10 mouse cellular contexts compared by ENCODE assay signal in genomic region chr5:134946063-134946856, GRCm38 (mm10). TPM values are rescaled to one million over a fixed set of nuclear protein-coding genes. Genes with fewer than 3 reads are reported as not detected.
DNase-seq lines count a peak whose midpoint lies in the region; ATAC-seq lines count a peak whose summit lies in the region.
"Had no signal": no experiment of that assay in that cellular context is flagged by ENCODE, and none has a peak within 500 bp of the region (broad histone marks: within the 10 kb centered on the region; RNA-seq: fewer than 3 reads in every experiment).

No protein-coding gene starts in this region.

- no peaks in the 10 kb centered on the region for H3K9me3 ChIP-seq in forebrain, embryonic 10.5 days
- H3K9me3 ChIP-seq in forebrain, embryonic 14.5 days (replicated peaks; ENCODE audit: control insufficient read depth, low read length), result no peaks in the 10 kb centered on the region
- no peaks in the 10 kb centered on the region for H3K9me3 ChIP-seq in liver, embryonic 12.5 days (replicated peaks)
- no peaks in the 10 kb centered on the region for H3K9me3 ChIP-seq in limb, embryonic 13.5 days

- ATAC-seq in forebrain, embryonic 14.5 days, result no peak
- no peak for ATAC-seq in liver, embryonic 12.5 days
- ATAC-seq in limb, embryonic 13.5 days (ENCODE audit: low FRiP score, low read depth), result no peak

- H3K9ac ChIP-seq in forebrain, embryonic 14.5 days (ENCODE audit: low read length), result no peak overlapping the region
- H3K9ac ChIP-seq in liver, embryonic 12.5 days, result no peak overlapping the region
- peak overlapping the region; percentile 54 for H3K9ac ChIP-seq in limb, embryonic 13.5 days

- no peak overlapping the region for H3K4me2 ChIP-seq in forebrain, embryonic 14.5 days (ENCODE audit: low read length)
- 0 out of 2 replicates have a peak overlapping the region, but pooled peaks have one; percentile 9 for H3K4me2 ChIP-seq in liver, embryonic 12.5 days
- H3K4me2 ChIP-seq in limb, embryonic 13.5 days (replicated peaks), result peak overlapping the region; percentile 52

- H3K27me3 ChIP-seq in forebrain, embryonic 10.5 days (ENCODE audit: poor library complexity, severe bottlenecking), result peaks cover 50% of the 10 kb centered on the region
- H3K27me3 ChIP-seq in forebrain, embryonic 14.5 days (replicated peaks; ENCODE audit: control insufficient read depth, insufficient read depth, low read length), result peaks cover 23% of the 10 kb centered on the region; the same call in 1 of the 2 replicates
- H3K27me3 ChIP-seq in liver, embryonic 12.5 days (replicated peaks), result peaks cover 54% of the 10 kb centered on the region
- H3K27me3 ChIP-seq in limb, embryonic 13.5 days, result peaks cover 48% of the 10 kb centered on the region

- H3K4me1 ChIP-seq in forebrain, embryonic 10.5 days, result peaks cover 30% of the 10 kb centered on the region
- H3K4me1 ChIP-seq in forebrain, embryonic 14.5 days (ENCODE audit: control insufficient read depth, insufficient read depth, low read length), result no peaks in the 10 kb centered on the region
- H3K4me1 ChIP-seq in liver, embryonic 12.5 days, result peaks cover 21% of the 10 kb centered on the region
- peaks cover 25% of the 10 kb centered on the region for H3K4me1 ChIP-seq in limb, embryonic 13.5 days

- peak overlapping the region; percentile 37 for H3K4me3 ChIP-seq in forebrain, embryonic 10.5 days
- no peak overlapping the region for H3K4me3 ChIP-seq in forebrain, embryonic 14.5 days (ENCODE audit: low read depth, low read length)
- no peak overlapping the region for H3K4me3 ChIP-seq in liver, embryonic 12.5 days
- H3K4me3 ChIP-seq in limb, embryonic 13.5 days, result peak overlapping the region; percentile 34

- H3K27ac ChIP-seq in forebrain, embryonic 10.5 days, result peak overlapping the region; percentile 15; the same call in 1 of the 2 replicates
- H3K27ac ChIP-seq in forebrain, embryonic 14.5 days (ENCODE audit: low read depth, low read length), result no peak overlapping the region
- no peak overlapping the region for H3K27ac ChIP-seq in liver, embryonic 12.5 days
- peak overlapping the region; percentile 22; the same call in 1 of the 2 replicates for H3K27ac ChIP-seq in limb, embryonic 13.5 days

- DNase-seq in forebrain, embryonic 10.5 days (ENCODE audit: extremely low spot score, low spot score), result no peak
- DNase-seq in forebrain, embryonic 14.5 days (ENCODE audit: low spot score), result no peak
- DNase-seq in liver (no peak), ZHBTc4 (ENCODE audit: low read depth, low spot score) (peak; percentile 36)
- DNase-seq in spleen, postnatal 10 days (ENCODE audit: low spot score in 2 of 2), result no peak
- no peak for DNase-seq in cerebellum, adult 9-11 months

- H3K36me3 ChIP-seq in forebrain, embryonic 10.5 days (replicated peaks), result no peaks in the 10 kb centered on the region
- H3K36me3 ChIP-seq in forebrain, embryonic 14.5 days (ENCODE audit: control insufficient read depth, insufficient read depth, low read length), result no peaks in the 10 kb centered on the region
- H3K36me3 ChIP-seq in liver, embryonic 12.5 days, result no peaks in the 10 kb centered on the region
- no peaks in the 10 kb centered on the region for H3K36me3 ChIP-seq in limb, embryonic 13.5 days

- whole genome bisulfite sequencing in forebrain, embryonic 10.5 days, result 16% methylated on average over 43 of the region's 43 CpGs
- WGBS in forebrain, embryonic 14.5 days, result 22% methylated on average over 43 of the region's 43 CpGs
- 42% methylated on average over 43 of the region's 43 CpGs for WGBS in liver, embryonic 12.5 days (ENCODE audit: insufficient replicate concordance)
- WGBS in limb, embryonic 13.5 days, result 15% methylated on average over 43 of the region's 43 CpGs

RNA-seq across cellular contexts. Expression of gene Cldn4, which starts 0.5 kb away (rescaled TPM):
- polyA plus RNA-seq in forebrain, embryonic 10.5 days (2016; fragmentation: Nextera tagmentation; extraction: Ambion mirVana), result 6.2 and 6.3 TPM in 2 replicates
- polyA plus RNA-seq in forebrain, embryonic 14.5 days (2014; fragmentation: Nextera tagmentation; extraction: Ambion mirVana), result not detected in 2 replicates
- polyA plus RNA-seq in liver, embryonic 12.5 days (2016; fragmentation: Nextera tagmentation; extraction: Ambion mirVana), result 0.28 and 0.49 TPM in 2 replicates
- 16.7 and 18.9 TPM in 2 replicates for polyA plus RNA-seq in limb, embryonic 13.5 days (2015; fragmentation: Nextera tagmentation; extraction: Ambion mirVana)

RNA-seq across cellular contexts. Expression of gene Mettl27, which starts 14.1 kb away (rescaled TPM):
- polyA plus RNA-seq in forebrain, embryonic 10.5 days (2016; fragmentation: Nextera tagmentation; extraction: Ambion mirVana), result 10.3 and 11.8 TPM in 2 replicates
- polyA plus RNA-seq in forebrain, embryonic 14.5 days (2014; fragmentation: Nextera tagmentation; extraction: Ambion mirVana), result 6.3 and 9.4 TPM in 2 replicates
- polyA plus RNA-seq in liver, embryonic 12.5 days (2016; fragmentation: Nextera tagmentation; extraction: Ambion mirVana), result 8.5 and 9.8 TPM in 2 replicates
- polyA plus RNA-seq in limb, embryonic 13.5 days (2015; fragmentation: Nextera tagmentation; extraction: Ambion mirVana), result 19.9 and 21.7 TPM in 2 replicates

RNA-seq across cellular contexts. Expression of gene Cldn13, which starts 30.9 kb away (rescaled TPM):
- polyA plus RNA-seq in forebrain, embryonic 10.5 days (2016; fragmentation: Nextera tagmentation; extraction: Ambion mirVana), result 2.0 and 4.9 TPM in 2 replicates
- 0.22 TPM in 1 of 2 replicates, not detected in the other for polyA plus RNA-seq in forebrain, embryonic 14.5 days (2014; fragmentation: Nextera tagmentation; extraction: Ambion mirVana)
- 208 TPM in 2 replicates for polyA plus RNA-seq in liver, embryonic 12.5 days (2016; fragmentation: Nextera tagmentation; extraction: Ambion mirVana)
- polyA plus RNA-seq in limb, embryonic 13.5 days (2015; fragmentation: Nextera tagmentation; extraction: Ambion mirVana), result 0.45 and 2.0 TPM in 2 replicates
- polyA plus RNA-seq: frontal cortex, adult 2 months had no signal

RNA-seq across cellular contexts. Expression of gene Tmem270, which starts 39.7 kb away (rescaled TPM):
- polyA plus RNA-seq in forebrain, embryonic 10.5 days (2016; fragmentation: Nextera tagmentation; extraction: Ambion mirVana), result not detected in 2 replicates
- polyA plus RNA-seq in forebrain, embryonic 14.5 days (2014; fragmentation: Nextera tagmentation; extraction: Ambion mirVana), result not detected in 2 replicates
- polyA plus RNA-seq in liver, embryonic 12.5 days (2016; fragmentation: Nextera tagmentation; extraction: Ambion mirVana), result not detected in 2 replicates
- polyA plus RNA-seq in limb, embryonic 13.5 days (2015; fragmentation: Nextera tagmentation; extraction: Ambion mirVana), result not detected in 2 replicates
- polyA plus RNA-seq: frontal cortex, adult 2 months; large intestine, adult 2 months had no signal

RNA-seq across cellular contexts. Expression of gene Cldn3, which starts 39.8 kb away (rescaled TPM):
- 10.8 and 14.9 TPM in 2 replicates for polyA plus RNA-seq in forebrain, embryonic 10.5 days (2016; fragmentation: Nextera tagmentation; extraction: Ambion mirVana)
- polyA plus RNA-seq in forebrain, embryonic 14.5 days (2014; fragmentation: Nextera tagmentation; extraction: Ambion mirVana), result 5.9 and 9.0 TPM in 2 replicates
- polyA plus RNA-seq in liver, embryonic 12.5 days (2016; fragmentation: Nextera tagmentation; extraction: Ambion mirVana), result 0.55 and 0.57 TPM in 2 replicates
- 8.1 and 8.4 TPM in 2 replicates for polyA plus RNA-seq in limb, embryonic 13.5 days (2015; fragmentation: Nextera tagmentation; extraction: Ambion mirVana)

Comparison
In these comparisons a context has a peak if more than half of its experiments do, and no peak if none do; other contexts are left out.
1. H3K27ac ChIP-seq: peak in forebrain, embryonic 10.5 days (single experiment) and limb, embryonic 13.5 days (single experiment); none in forebrain, embryonic 14.5 days (single experiment) and liver, embryonic 12.5 days (single experiment).
2. H3K4me3 ChIP-seq: peak in forebrain, embryonic 10.5 days (single experiment) and limb, embryonic 13.5 days (single experiment); none in forebrain, embryonic 14.5 days (single experiment) and liver, embryonic 12.5 days (single experiment).
3. RNA of gene Cldn13, which starts 30.9 kb away (polyA plus RNA-seq): 208 TPM in liver, embryonic 12.5 days; 2.0 to 4.9 TPM in forebrain, embryonic 10.5 days, 0.45 to 2.0 TPM in limb, embryonic 13.5 days and 0.22 TPM in forebrain, embryonic 14.5 days; every median in the first group is over 10 times any median in the second.